Mouse (Mus musculus) forebrain, embryonic 16.5 days (tissue): Measurements from ENCODE around the gene Enox1. TPM values are rescaled to one million over a fixed set of nuclear protein-coding genes. Genes with fewer than 3 reads are reported as not detected.

Experiments used
- ATAC-seq: fragments of 200-750 bp; cut with Nextera tagmentation; 2 replicates; pipeline ENCODE4 v1.8.0; 2017; ENCODE audit warnings: mild to moderate bottlenecking, moderate library complexity
- H3K27ac ChIP-seq: fragments of 300-500 bp; sonication (generic); 2 replicates; pipeline ENCODE4 v1.5.1; 2014; ENCODE audit warnings: low read length, control low read depth
- H3K27me3 ChIP-seq: fragments of 300-500 bp; sonication (generic); replicated peaks from 2 replicates; pipeline ENCODE4 v1.6.1; 2014; ENCODE audit warnings: low read length; ENCODE audit not compliant: control insufficient read depth, insufficient read depth
- H3K36me3 ChIP-seq: fragments of 300-500 bp; sonication (generic); 2 replicates; pipeline ENCODE4 v1.6.1; 2014; ENCODE audit not compliant: control insufficient read depth, insufficient read depth
- H3K4me1 ChIP-seq: fragments of 300-500 bp; sonication (generic); replicated peaks from 2 replicates; pipeline ENCODE4 v1.6.1; 2014; ENCODE audit warnings: low read length; ENCODE audit not compliant: control insufficient read depth, insufficient read depth
- H3K4me2 ChIP-seq: fragments of 300-500 bp; sonication (generic); 2 replicates; pipeline ENCODE4 v1.6.1; 2014; ENCODE audit warnings: mild to moderate bottlenecking, low read length, control low read depth
- H3K4me3 ChIP-seq: fragments of 300-500 bp; sonication (generic); replicated peaks from 2 replicates; pipeline ENCODE4 v1.5.1; 2014; ENCODE audit warnings: mild to moderate bottlenecking, low read length, control low read depth
- H3K9ac ChIP-seq: fragments of 300-500 bp; sonication (generic); replicated peaks from 2 replicates; pipeline ENCODE4 v1.6.1; 2014; ENCODE audit warnings: low read depth, low read length, control low read depth
- H3K9me3 ChIP-seq: fragments of 300-500 bp; sonication (generic); 2 replicates; pipeline ENCODE4 v1.6.1; 2016; ENCODE audit warnings: low read length; ENCODE audit not compliant: control insufficient read depth
- polyA plus RNA-seq: library from polyadenylated mRNA; unstranded; fragments of >200 nt; fragmentation: Nextera tagmentation; extraction: Ambion mirVana; gene quantifications from 2 replicates; pipeline ENCODE4 v1.2.1, GENCODE M21; 2015

Gene Enox1
- polyA plus RNA-seq, 1 experiment from 2014 or later = 64.4 TPM

- H3K36me3 ChIP-seq = no peaks in the 10 kb centered on the region
- H3K9ac ChIP-seq = no peak overlapping the region
- H3K4me1 ChIP-seq = no peaks in the 10 kb centered on the region
- ATAC-seq = no peak
- H3K9me3 ChIP-seq = peaks cover 7% of the 10 kb centered on the region; the same call in 1 of the 2 replicates
- no peaks in the 10 kb centered on the region for H3K27me3 ChIP-seq
- H3K4me3 ChIP-seq = no peak overlapping the region
- H3K4me2 ChIP-seq = no peak overlapping the region
- H3K27ac ChIP-seq = no peak overlapping the region
These were observed 592.4 kb downstream of the Enox1 start for GRCm38 (mm10) chr14:77748920-77749319.

Other genes with a start within 250 kb of the Enox1 start
- gene Ccdc122, start 120.0 kb upstream of the Enox1 start, polyA plus RNA-seq = 0.53 and 0.54 TPM in 2 replicates
- gene Lacc1, start 119.9 kb upstream of the Enox1 start, polyA plus RNA-seq = 1.5 and 2.2 TPM in 2 replicates